Mouse (Mus musculus) lung, embryonic 16.5 days (tissue): ENCODE data around the gene Mbl1. TPM values are rescaled to one million over a fixed set of nuclear protein-coding genes. Genes with fewer than 3 reads are reported as not detected.

Experiments
- ATAC-seq: fragments of 200-750 bp; cut with Nextera tagmentation; 2 replicates; pipeline ENCODE4 v1.8.0; 2017; ENCODE audit warnings: low read depth, mild to moderate bottlenecking, moderate library complexity
- H3K27ac ChIP-seq: fragments of 300-500 bp; sonication (generic); 2 replicates; pipeline ENCODE4 v1.5.1; 2014; ENCODE audit warnings: mild to moderate bottlenecking, control low read depth, low read length
- H3K27me3 ChIP-seq: fragments of 300-500 bp; sonication (generic); 2 replicates; pipeline ENCODE4 v1.6.1; 2014; ENCODE audit warnings: low read depth, low read length, mixed read lengths; ENCODE audit not compliant: control insufficient read depth, insufficient read depth
- H3K36me3 ChIP-seq: fragments of 300-500 bp; sonication (generic); 2 replicates; pipeline ENCODE4 v1.6.1; 2014; ENCODE audit warnings: low read length; ENCODE audit not compliant: control insufficient read depth, insufficient read depth
- H3K4me1 ChIP-seq: fragments of 300-500 bp; sonication (generic); replicated peaks from 2 replicates; pipeline ENCODE4 v1.6.1; 2014; ENCODE audit warnings: low read length, mixed read lengths; ENCODE audit not compliant: control insufficient read depth, insufficient read depth
- H3K4me2 ChIP-seq: fragments of 300-500 bp; sonication (generic); 2 replicates; pipeline ENCODE4 v1.6.1; 2014; ENCODE audit warnings: low read depth, low read length, control low read depth
- H3K4me3 ChIP-seq: fragments of 300-500 bp; sonication (generic); 2 replicates; pipeline ENCODE4 v1.5.1; 2014; ENCODE audit warnings: mild to moderate bottlenecking, low read length, control low read depth
- H3K9ac ChIP-seq: fragments of 300-500 bp; sonication (generic); 2 replicates; pipeline ENCODE4 v1.6.1; 2014; ENCODE audit warnings: low read length, control low read depth
- H3K9me3 ChIP-seq: fragments of 300-500 bp; sonication (generic); 2 replicates; pipeline ENCODE4 v1.6.1; 2016; ENCODE audit warnings: low read length; ENCODE audit not compliant: control insufficient read depth
- WGBS: fragments of 180-500 bp; shearing (Covaris S2); extraction: QIAGEN DNeasy Blood & Tissue Kit; methylation state at CpG from one replicate; pipeline ENCODE4 v1.1.7; 2014; 5-methylcytosine and 5-hydroxymethylcytosine counted together
- polyA plus RNA-seq: library from polyadenylated mRNA; unstranded; fragments of >200 nt; fragmentation: Nextera tagmentation; extraction: Ambion mirVana; gene quantifications from 2 replicates; pipeline ENCODE4 v1.2.1, GENCODE M21; 2015

The Mbl1 gene
- 0.31 and 0.39 TPM in 2 replicates for polyA plus RNA-seq

- no peak for ATAC-seq
- H3K27ac ChIP-seq = no peak within 1 kb of the TSS
- no peaks in the 10 kb centered on the region for H3K36me3 ChIP-seq
- H3K4me1 ChIP-seq = no peaks in the 10 kb centered on the region
- 76% methylated on average over 7 of the region's 7 CpGs for WGBS
- no peaks in the 10 kb centered on the region for H3K9me3 ChIP-seq
- no peak within 1 kb of the TSS for H3K4me2 ChIP-seq
- no peak within 1 kb of the TSS for H3K9ac ChIP-seq
- no peaks in the 10 kb centered on the region for H3K27me3 ChIP-seq
- no peak within 1 kb of the TSS for H3K4me3 ChIP-seq
Measured at GRCm38 (mm10) chr14:41151220-41151898, at the start of gene Mbl1. Gene Mbl1, plus strand, starts transcription at chr14:41151458.

- H3K4me2 ChIP-seq = no peak overlapping the region
- H3K9me3 ChIP-seq = no peaks in the 10 kb centered on the region
- no peak for ATAC-seq
- no peaks in the 10 kb centered on the region for H3K4me1 ChIP-seq
- H3K36me3 ChIP-seq = no peaks in the 10 kb centered on the region
- H3K27me3 ChIP-seq = no peaks in the 10 kb centered on the region
- no peak overlapping the region for H3K9ac ChIP-seq
- WGBS = 38% methylated on average over 2 of the region's 2 CpGs
- no peak overlapping the region for H3K4me3 ChIP-seq
- H3K27ac ChIP-seq = no peak overlapping the region
Measured at GRCm38 (mm10) chr14:41102269-41102668, 49.0 kb upstream of the Mbl1 start.

- peak within 1 kb of the TSS; percentile 42 for H3K4me2 ChIP-seq
- H3K9me3 ChIP-seq = no peaks in the 10 kb centered on the region
- H3K9ac ChIP-seq = 0 out of 2 replicates have a peak within 1 kb of the TSS, but pooled peaks have one; percentile 33
- ATAC-seq = peak; percentile 96
- no peaks in the 10 kb centered on the region for H3K27me3 ChIP-seq
- H3K4me3 ChIP-seq = peak within 1 kb of the TSS; percentile 14
- H3K27ac ChIP-seq = peak within 1 kb of the TSS; percentile 28
- no peaks in the 10 kb centered on the region for H3K36me3 ChIP-seq
- no peaks in the 10 kb centered on the region for H3K4me1 ChIP-seq
- 50% methylated on average over 10 of the region's 10 CpGs for WGBS
Measured at GRCm38 (mm10) chr14:41104853-41105444, 46.3 kb upstream of the Mbl1 start, which contains the start of gene Mat1a. Gene Mat1a, plus strand, starts transcription at chr14:41105035.

- Histone ChIP-seq H3K27me3 (no peaks in the 10 kb centered on the region), H3K36me3 (no peaks in the 10 kb centered on the region), H3K4me1 (no peaks in the 10 kb centered on the region), H3K9ac (no peak overlapping the region), H3K4me2 (no peak overlapping the region), H3K9me3 (no peaks in the 10 kb centered on the region), H3K4me3 (no peak overlapping the region), H3K27ac (no peak overlapping the region)
- no peak for ATAC-seq
- 79% methylated on average over 7 of the region's 7 CpGs for WGBS
Measured at GRCm38 (mm10) chr14:41111031-41111668, 40.1 kb upstream of the Mbl1 start.

- ATAC-seq = no peak
- H3K27me3 ChIP-seq = no peaks in the 10 kb centered on the region
- no peaks in the 10 kb centered on the region for H3K36me3 ChIP-seq
- H3K4me2 ChIP-seq = no peak overlapping the region
- no peak overlapping the region for H3K4me3 ChIP-seq
- no peak overlapping the region for H3K27ac ChIP-seq
- H3K4me1 ChIP-seq = no peaks in the 10 kb centered on the region
- H3K9ac ChIP-seq = no peak overlapping the region
- no peaks in the 10 kb centered on the region for H3K9me3 ChIP-seq
- 72% methylated on average over 4 of the region's 4 CpGs for WGBS
Measured at GRCm38 (mm10) chr14:41112944-41113343, 38.3 kb upstream of the Mbl1 start.

- 74% methylated on average over 3 of the region's 3 CpGs for WGBS
- Histone ChIP-seq H3K27me3 (no peaks in the 10 kb centered on the region), H3K27ac (no peak overlapping the region), H3K4me1 (no peaks in the 10 kb centered on the region), H3K9ac (no peak overlapping the region), H3K4me2 (no peak overlapping the region), H3K36me3 (no peaks in the 10 kb centered on the region), H3K9me3 (no peaks in the 10 kb centered on the region), H3K4me3 (no peak overlapping the region)
- no peak for ATAC-seq
Measured at GRCm38 (mm10) chr14:41116271-41116670, 35.0 kb upstream of the Mbl1 start.

- no peak for ATAC-seq
- Histone ChIP-seq H3K27ac (no peak overlapping the region), H3K4me3 (no peak overlapping the region), H3K27me3 (no peaks in the 10 kb centered on the region), H3K9me3 (no peaks in the 10 kb centered on the region), H3K9ac (no peak overlapping the region), H3K36me3 (no peaks in the 10 kb centered on the region), H3K4me2 (no peak overlapping the region), H3K4me1 (no peaks in the 10 kb centered on the region)
- WGBS = 82% methylated on average over 5 of the region's 5 CpGs
Measured at GRCm38 (mm10) chr14:41124683-41125082, 26.6 kb upstream of the Mbl1 start.

GRCm38 (mm10) chr14:41127997-41128396, 23.3 kb upstream of the Mbl1 start:
- Histone ChIP-seq H3K9ac (no peak overlapping the region), H3K4me3 (no peak overlapping the region), H3K9me3 (no peaks in the 10 kb centered on the region), H3K4me2 (no peak overlapping the region), H3K27ac (no peak overlapping the region), H3K27me3 (no peaks in the 10 kb centered on the region), H3K4me1 (no peaks in the 10 kb centered on the region), H3K36me3 (no peaks in the 10 kb centered on the region)
- 16% methylated on average over 4 of the region's 4 CpGs for WGBS
- 0 out of 2 replicates have a peak, but pooled peaks have one; percentile 36 for ATAC-seq

- H3K9ac ChIP-seq = no peak within 1 kb of the TSS
- no peaks in the 10 kb centered on the region for H3K27me3 ChIP-seq
- no peak within 1 kb of the TSS for H3K4me3 ChIP-seq
- 56% methylated on average over 7 of the region's 7 CpGs for WGBS
- peak; percentile 47; the same call in 1 of the 2 replicates for ATAC-seq
- H3K27ac ChIP-seq = no peak within 1 kb of the TSS
- no peaks in the 10 kb centered on the region for H3K4me1 ChIP-seq
- no peaks in the 10 kb centered on the region for H3K9me3 ChIP-seq
- no peaks in the 10 kb centered on the region for H3K36me3 ChIP-seq
- no peak within 1 kb of the TSS for H3K4me2 ChIP-seq
Measured at GRCm38 (mm10) chr14:41131540-41131939, 19.7 kb upstream of the Mbl1 start, which contains the start of gene Sftpa1. Gene Sftpa1, plus strand, starts transcription at chr14:41131782.
